Mouse (Mus musculus): ENCODE measurements around the gene Smg1. TPM values are rescaled to one million over a fixed set of nuclear protein-coding genes. Genes with fewer than 3 reads are reported as not detected.

Gene Smg1
- polyA plus RNA-seq, 1 experiment from 2014 or later: 16.5 TPM

GRCm38 (mm10) chr7:118259676-118260305 is 16.3 kb upstream of the Smg1 start:
- Histone ChIP-seq H3K9ac (no peak overlapping the region), H3K27ac (replicated peaks) (no peak overlapping the region), H3K4me1 (replicated peaks) (no peaks in the 10 kb centered on the region), H3K4me2 (no peak overlapping the region), H3K27me3 (no peaks in the 10 kb centered on the region), H3K4me3 (no peak overlapping the region), H3K36me3 (no peaks in the 10 kb centered on the region), H3K9me3 (no peaks in the 10 kb centered on the region)
- 87% methylated on average over 7 of the region's 7 CpGs for WGBS
- ATAC-seq (ENCODE audit: low FRiP score, low read depth): no peak

- no peaks in the 10 kb centered on the region for H3K27me3 ChIP-seq
- no peak overlapping the region for H3K27ac ChIP-seq (replicated peaks)
- H3K9me3 ChIP-seq: no peaks in the 10 kb centered on the region
- no peak overlapping the region for H3K9ac ChIP-seq
- H3K4me1 ChIP-seq (replicated peaks): peaks cover 8% of the 10 kb centered on the region
- no peak overlapping the region for H3K4me3 ChIP-seq
- ATAC-seq (ENCODE audit: low FRiP score, low read depth): no peak
- no peak overlapping the region for H3K4me2 ChIP-seq
- no peaks in the 10 kb centered on the region for H3K36me3 ChIP-seq
Observed at GRCm38 (mm10) chr7:118258451-118258850, 15.0 kb upstream of the Smg1 start.

GRCm38 (mm10) chr7:118256740-118257139 is 13.3 kb upstream of the Smg1 start:
- H3K4me3 ChIP-seq: no peak overlapping the region
- no peaks in the 10 kb centered on the region for H3K9me3 ChIP-seq
- no peaks in the 10 kb centered on the region for H3K27me3 ChIP-seq
- 90% methylated on average over 6 of the region's 6 CpGs for WGBS
- H3K27ac ChIP-seq (replicated peaks): no peak overlapping the region
- no peaks in the 10 kb centered on the region for H3K36me3 ChIP-seq
- H3K4me2 ChIP-seq: no peak overlapping the region
- peaks cover 8% of the 10 kb centered on the region for H3K4me1 ChIP-seq (replicated peaks)
- no peak overlapping the region for H3K9ac ChIP-seq
- no peak for ATAC-seq (ENCODE audit: low FRiP score, low read depth)

GRCm38 (mm10) chr7:118254460-118254859 is 11.0 kb upstream of the Smg1 start:
- H3K4me1 ChIP-seq (replicated peaks): peaks cover 8% of the 10 kb centered on the region
- no peak overlapping the region for H3K9ac ChIP-seq
- H3K27ac ChIP-seq (replicated peaks): peak overlapping the region; percentile 18
- H3K4me3 ChIP-seq: no peak overlapping the region
- no peak overlapping the region for H3K4me2 ChIP-seq
- WGBS: 27% methylated on average over 8 of the region's 8 CpGs
- 0 out of 2 replicates have a peak, but pooled peaks have one; percentile 30 for ATAC-seq (ENCODE audit: low FRiP score, low read depth)
- no peaks in the 10 kb centered on the region for H3K27me3 ChIP-seq
- no peaks in the 10 kb centered on the region for H3K36me3 ChIP-seq
- H3K9me3 ChIP-seq: no peaks in the 10 kb centered on the region

GRCm38 (mm10) chr7:118254015-118254414 is 10.5 kb upstream of the Smg1 start:
- Histone ChIP-seq H3K36me3 (no peaks in the 10 kb centered on the region), H3K9me3 (no peaks in the 10 kb centered on the region), H3K9ac (no peak overlapping the region), H3K4me2 (no peak overlapping the region), H3K27me3 (no peaks in the 10 kb centered on the region), H3K4me3 (no peak overlapping the region), H3K4me1 (replicated peaks) (peaks cover 8% of the 10 kb centered on the region), H3K27ac (replicated peaks) (peak overlapping the region; percentile 18; the same call in 1 of the 2 replicates)
- ATAC-seq (ENCODE audit: low FRiP score, low read depth): no peak
- WGBS: 50% methylated on average over 4 of the region's 4 CpGs

- WGBS: 79% methylated on average over 3 of the region's 3 CpGs
- Histone ChIP-seq H3K27ac (replicated peaks) (no peak overlapping the region), H3K4me2 (no peak overlapping the region), H3K9ac (no peak overlapping the region), H3K27me3 (no peaks in the 10 kb centered on the region), H3K36me3 (no peaks in the 10 kb centered on the region), H3K4me3 (no peak overlapping the region), H3K9me3 (no peaks in the 10 kb centered on the region), H3K4me1 (replicated peaks) (peaks cover 8% of the 10 kb centered on the region)
- no peak for ATAC-seq (ENCODE audit: low FRiP score, low read depth)
Observed at GRCm38 (mm10) chr7:118252979-118253378, 9.5 kb upstream of the Smg1 start.

GRCm38 (mm10) chr7:118252349-118252748 is 8.9 kb upstream of the Smg1 start:
- Histone ChIP-seq H3K9ac (no peak overlapping the region), H3K4me2 (no peak overlapping the region), H3K36me3 (no peaks in the 10 kb centered on the region), H3K27me3 (no peaks in the 10 kb centered on the region), H3K4me1 (replicated peaks) (peaks cover 8% of the 10 kb centered on the region), H3K27ac (replicated peaks) (no peak overlapping the region), H3K9me3 (no peaks in the 10 kb centered on the region), H3K4me3 (no peak overlapping the region)
- 34% methylated on average over 4 of the region's 4 CpGs for WGBS
- no peak for ATAC-seq (ENCODE audit: low FRiP score, low read depth)

- WGBS: 94% methylated on average over 2 of the region's 2 CpGs
- no peak overlapping the region for H3K9ac ChIP-seq
Observed at GRCm38 (mm10) chr7:118251392-118252170, 8.1 kb upstream of the Smg1 start.

GRCm38 (mm10) chr7:118250482-118251160 is 7.2 kb upstream of the Smg1 start:
- H3K4me1 ChIP-seq (replicated peaks): peaks cover 8% of the 10 kb centered on the region
- no peaks in the 10 kb centered on the region for H3K9me3 ChIP-seq
- H3K36me3 ChIP-seq: no peaks in the 10 kb centered on the region
- no peaks in the 10 kb centered on the region for H3K27me3 ChIP-seq
- no peak for ATAC-seq (ENCODE audit: low FRiP score, low read depth)
- H3K4me2 ChIP-seq: no peak overlapping the region
- H3K27ac ChIP-seq (replicated peaks): no peak overlapping the region
- no peak overlapping the region for H3K4me3 ChIP-seq
- no peak overlapping the region for H3K9ac ChIP-seq
- 91% methylated on average over 4 of the region's 4 CpGs for WGBS

More at GRCm38 (mm10) chr7:118251392-118252170, 8.1 kb upstream of the Smg1 start:
- ATAC-seq (ENCODE audit: low FRiP score, low read depth): no peak
- Histone ChIP-seq H3K4me2 (no peak overlapping the region), H3K27ac (replicated peaks) (no peak overlapping the region), H3K4me1 (replicated peaks) (peaks cover 8% of the 10 kb centered on the region), H3K27me3 (no peaks in the 10 kb centered on the region), H3K9me3 (no peaks in the 10 kb centered on the region), H3K4me3 (no peak overlapping the region), H3K36me3 (no peaks in the 10 kb centered on the region)

- no peak overlapping the region for H3K4me2 ChIP-seq
- no peak overlapping the region for H3K4me3 ChIP-seq
- no peak overlapping the region for H3K9ac ChIP-seq
- no peak for ATAC-seq (ENCODE audit: low FRiP score, low read depth)
- 92% methylated on average over 2 of the region's 2 CpGs for WGBS
- no peaks in the 10 kb centered on the region for H3K36me3 ChIP-seq
- peaks cover 7% of the 10 kb centered on the region for H3K4me1 ChIP-seq (replicated peaks)
- no peaks in the 10 kb centered on the region for H3K27me3 ChIP-seq
- H3K9me3 ChIP-seq: no peaks in the 10 kb centered on the region
- H3K27ac ChIP-seq (replicated peaks): no peak overlapping the region
Observed at GRCm38 (mm10) chr7:118249563-118249962, 6.1 kb upstream of the Smg1 start.

GRCm38 (mm10) chr7:118248069-118248468 is 4.6 kb upstream of the Smg1 start:
- Histone ChIP-seq H3K27ac (replicated peaks) (no peak overlapping the region), H3K9me3 (no peaks in the 10 kb centered on the region), H3K36me3 (no peaks in the 10 kb centered on the region), H3K27me3 (no peaks in the 10 kb centered on the region), H3K4me1 (replicated peaks) (no peaks in the 10 kb centered on the region), H3K4me2 (no peak overlapping the region), H3K4me3 (no peak overlapping the region), H3K9ac (no peak overlapping the region)
- WGBS: 86% methylated on average over 8 of the region's 8 CpGs
- ATAC-seq (ENCODE audit: low FRiP score, low read depth): no peak

- no peak overlapping the region for H3K4me2 ChIP-seq
- H3K4me1 ChIP-seq (replicated peaks): peaks cover 19% of the 10 kb centered on the region
- H3K27ac ChIP-seq (replicated peaks): no peak overlapping the region
- no peaks in the 10 kb centered on the region for H3K9me3 ChIP-seq
- 92% methylated on average over 3 of the region's 3 CpGs for WGBS
- H3K4me3 ChIP-seq: no peak overlapping the region
- no peaks in the 10 kb centered on the region for H3K27me3 ChIP-seq
- no peaks in the 10 kb centered on the region for H3K36me3 ChIP-seq
- no peak overlapping the region for H3K9ac ChIP-seq
- ATAC-seq (ENCODE audit: low FRiP score, low read depth): no peak
Observed at GRCm38 (mm10) chr7:118245260-118245659, 1.8 kb upstream of the Smg1 start.
